Mouse (Mus musculus): ENCODE measurements at regions not wholly inside any gene's neighbourhood (a gene's known extent, or its start where the extent isn't known, plus 50 kb on each side); places are given as distances from the start of the nearest gene placed in this dataset.

DNA sequence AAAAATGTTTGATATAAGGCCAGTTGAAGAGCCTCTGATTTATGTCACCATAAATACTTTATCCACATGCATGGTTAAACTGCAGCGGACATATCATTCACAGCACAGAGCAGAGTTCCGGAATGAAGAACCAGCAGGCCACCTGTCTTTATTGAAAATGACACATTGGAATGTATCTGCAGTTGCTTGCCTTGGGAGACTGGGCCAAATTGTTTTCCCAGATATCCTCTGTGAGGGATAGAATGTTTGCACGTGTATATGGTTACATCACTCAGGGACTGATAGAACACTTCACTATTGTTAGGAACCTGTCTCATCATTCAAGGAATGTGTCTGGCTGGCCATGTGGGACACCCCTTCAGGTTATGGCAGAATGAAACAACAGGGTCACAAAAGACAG, 585.3 kb upstream of the Adgrl2 start:
- TF ChIP-seq POLR2A (IDR thresholded peaks at IDR 0.05; ENCODE audit: extremely low read depth, insufficient read depth, low read length), result no peak
- no peak for TF ChIP-seq CTCF (IDR thresholded peaks at IDR 0.05; ENCODE audit: extremely low read depth, insufficient read depth, low read length)

Measured in cortical plate, adult 2 months (tissue).